Mouse (Mus musculus) heart, adult 2 months (tissue): ENCODE data around the gene Ano10. TPM values are rescaled to one million over a fixed set of nuclear protein-coding genes. Genes with fewer than 3 reads are reported as not detected.

Experiments used
- DNase-seq, 2 experiments: peaks; one replicate each; pipeline ENCODE4 v3.0.0; 2021
- H3K27ac ChIP-seq: fragments of 200-600 bp; 2 replicates; pipeline ENCODE4 v1.8.1; 2022
- H3K27me3 ChIP-seq: fragments of 200-500 bp; 2 replicates; pipeline ENCODE4 v1.6.1; 2012; ENCODE audit warnings: mild to moderate bottlenecking, low read length, inconsistent platforms, mixed read lengths; ENCODE audit not compliant: control insufficient read depth, insufficient read depth
- H3K36me3 ChIP-seq: fragments of 200-500 bp; 2 replicates; pipeline ENCODE4 v1.6.1; 2012; ENCODE audit warnings: low read length, inconsistent platforms; ENCODE audit not compliant: control insufficient read depth, insufficient read depth
- H3K4me1 ChIP-seq: fragments of 200-500 bp; 2 replicates; pipeline ENCODE4 v1.6.1; 2011; ENCODE audit warnings: low read length; ENCODE audit not compliant: control insufficient read depth, insufficient read depth
- H3K4me3 ChIP-seq: fragments of 200-600 bp; 2 replicates; pipeline ENCODE4 v1.8.1; 2022
- H3K79me2 ChIP-seq: fragments of 200-500 bp; replicated peaks from 2 replicates; pipeline ENCODE4 v1.6.1; 2012; ENCODE audit warnings: mild to moderate bottlenecking, inconsistent platforms, low read length, moderate library complexity, mixed read lengths; ENCODE audit not compliant: control insufficient read depth, insufficient read depth
- H3K9ac ChIP-seq: fragments of 200-500 bp; 2 replicates; pipeline ENCODE4 v1.6.1; 2012; ENCODE audit warnings: low read depth, mild to moderate bottlenecking, control low read depth, inconsistent platforms, low read length, mixed read lengths
- CTCF ChIP-seq: fragments of 200-600 bp; IDR thresholded peaks from 2 replicates; pipeline ENCODE4 v1.8.1; 2022; ENCODE audit warnings: antibody characterized with exemption, mild to moderate bottlenecking, moderate library complexity
- EP300 ChIP-seq: fragments of 200-500 bp; IDR thresholded peaks from 2 replicates; pipeline ENCODE4 v1.6.1; 2011; ENCODE audit warnings: low read depth, low read length, control low read depth; ENCODE audit not compliant: insufficient read depth
- POLR2A ChIP-seq: fragments of 200-500 bp; IDR thresholded peaks from 2 replicates; pipeline ENCODE4 v1.6.1; 2011; ENCODE audit warnings: mild to moderate bottlenecking, low read depth, low read length, control low read depth; ENCODE audit not compliant: insufficient read depth
- WGBS: fragments of 180-500 bp; shearing (Covaris S2); methylation state at CpG from one replicate; pipeline ENCODE4 v1.1.7; 2018; 5-methylcytosine and 5-hydroxymethylcytosine counted together
- intact Hi-C: fragments of 180-260 bp; cut with DNase I; formaldehyde crosslinking; loops from one replicate; pipeline ENCODE4 v1.15.1; 2025
- polyA plus RNA-seq: library from polyadenylated mRNA; depleted of rRNA; stranded (reverse); fragments of >200 nt; gene quantifications from 2 replicates; pipeline ENCODE4 v1.2.3, GENCODE M21; 2012
- total RNA-seq, 2 experiments: library from RNA; stranded (reverse); gene quantifications; 2 replicates each; pipeline ENCODE4 v1.2.3; 2021

The Ano10 gene
- total and polyA plus RNA-seq, 3 experiments: 167 to 214 (median 180) TPM

GRCm38 (mm10) chr9:122153436-122153835, 140.8 kb downstream of the Ano10 start:
- no peak overlapping the region for H3K9ac ChIP-seq
- no peak for DNase-seq
- 59% methylated on average over 3 of the region's 3 CpGs for WGBS
- TF ChIP-seq POLR2A (no peak), EP300 (no peak), CTCF (no peak)
- H3K79me2 ChIP-seq: peaks cover 21% of the 10 kb centered on the region
- H3K4me3 ChIP-seq: no peak overlapping the region
- intact Hi-C loops: no loop called here
- H3K27me3 ChIP-seq: no peaks in the 10 kb centered on the region
- peaks cover 84% of the 10 kb centered on the region for H3K36me3 ChIP-seq
- peaks cover 45% of the 10 kb centered on the region for H3K4me1 ChIP-seq
- peak overlapping the region; percentile 40 for H3K27ac ChIP-seq

DNA sequence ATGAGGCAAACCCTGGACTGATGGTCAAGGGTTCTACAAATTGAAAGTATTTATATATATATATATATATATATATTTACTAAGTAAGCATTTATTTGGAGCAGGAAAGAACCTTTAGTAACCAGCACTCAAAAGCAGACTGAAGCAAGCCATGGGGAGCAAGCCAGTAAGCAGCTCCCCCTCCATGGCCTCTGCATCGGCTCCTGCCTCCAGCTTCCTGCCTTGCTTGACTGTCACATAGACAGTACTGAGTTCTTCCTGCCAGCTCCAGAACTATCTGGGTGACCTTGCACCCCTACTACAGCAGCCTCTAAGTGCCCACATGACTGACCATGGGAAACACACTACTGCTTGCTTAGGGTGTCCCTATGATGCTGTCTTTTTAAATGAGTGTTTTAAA, 141.7 kb downstream of the Ano10 start:
- WGBS: 4% methylated on average over 1 of the region's 1 CpGs
- H3K4me3 ChIP-seq: no peak overlapping the region; the same call in 1 of the 2 replicates
- intact Hi-C loops: no loop called here
- no peak for DNase-seq
- H3K79me2 ChIP-seq: peaks cover 21% of the 10 kb centered on the region
- H3K27ac ChIP-seq: peak overlapping the region; percentile 40
- H3K36me3 ChIP-seq: peaks cover 84% of the 10 kb centered on the region
- TF ChIP-seq EP300 (no peak), CTCF (no peak), POLR2A (no peak)
- no peaks in the 10 kb centered on the region for H3K27me3 ChIP-seq
- H3K4me1 ChIP-seq: peaks cover 45% of the 10 kb centered on the region
- no peak overlapping the region for H3K9ac ChIP-seq

- H3K27ac ChIP-seq: peak overlapping the region; percentile 40; the same call in 1 of the 2 replicates
- no peak overlapping the region for H3K4me3 ChIP-seq
- intact Hi-C loops: no loop called here
- peaks cover 21% of the 10 kb centered on the region for H3K79me2 ChIP-seq
- H3K36me3 ChIP-seq: peaks cover 82% of the 10 kb centered on the region
- no peak overlapping the region for H3K9ac ChIP-seq
- H3K27me3 ChIP-seq: no peaks in the 10 kb centered on the region
- DNase-seq: no peak
- WGBS: 55% methylated on average over 4 of the region's 4 CpGs
- TF ChIP-seq CTCF: no peak
- no peak for TF ChIP-seq POLR2A
- TF ChIP-seq EP300: no peak
- H3K4me1 ChIP-seq: peaks cover 44% of the 10 kb centered on the region
These were observed 142.2 kb downstream of the Ano10 start for GRCm38 (mm10) chr9:122152063-122152462.

GRCm38 (mm10) chr9:122149997-122150826, 144.0 kb downstream of the Ano10 start:
- Histone ChIP-seq H3K27me3 (no peaks in the 10 kb centered on the region), H3K9ac (no peak overlapping the region), H3K79me2 (peaks cover 19% of the 10 kb centered on the region), H3K36me3 (peaks cover 87% of the 10 kb centered on the region), H3K27ac (peak overlapping the region; percentile 41), H3K4me1 (peaks cover 43% of the 10 kb centered on the region), H3K4me3 (no peak overlapping the region)
- intact Hi-C loops: no loop called here
- peak in 1 of 2 experiments; percentile 18 for DNase-seq
- WGBS: 69% methylated on average over 9 of the region's 9 CpGs
- no peak for TF ChIP-seq POLR2A
- TF ChIP-seq CTCF: no peak
- no peak for TF ChIP-seq EP300

- intact Hi-C loops: no loop called here
- H3K27ac ChIP-seq: peak overlapping the region; percentile 32; the same call in 1 of the 2 replicates
- TF ChIP-seq EP300 (no peak), POLR2A (no peak)
- H3K27me3 ChIP-seq: no peaks in the 10 kb centered on the region
- WGBS: 27% methylated on average over 3 of the region's 3 CpGs
- peak in 1 of 2 experiments; percentile 22 for DNase-seq
- peaks cover 83% of the 10 kb centered on the region for H3K36me3 ChIP-seq
- H3K9ac ChIP-seq: no peak overlapping the region
- peaks cover 40% of the 10 kb centered on the region for H3K4me1 ChIP-seq
- no peak overlapping the region for H3K4me3 ChIP-seq
- H3K79me2 ChIP-seq: peaks cover 22% of the 10 kb centered on the region
These were observed 145.9 kb downstream of the Ano10 start for GRCm38 (mm10) chr9:122148356-122148755.
